Mouse (Mus musculus): Measurements from ENCODE around the gene Ets1. TPM values are rescaled to one million over a fixed set of nuclear protein-coding genes. Genes with fewer than 3 reads are reported as not detected.
A peak's percentile ranks its signal among the peaks of the same experiment; 100 is the strongest.

The Ets1 gene
- total RNA-seq, 2 experiments from 2014 or later = 9.9 to 11.0 TPM

DNA sequence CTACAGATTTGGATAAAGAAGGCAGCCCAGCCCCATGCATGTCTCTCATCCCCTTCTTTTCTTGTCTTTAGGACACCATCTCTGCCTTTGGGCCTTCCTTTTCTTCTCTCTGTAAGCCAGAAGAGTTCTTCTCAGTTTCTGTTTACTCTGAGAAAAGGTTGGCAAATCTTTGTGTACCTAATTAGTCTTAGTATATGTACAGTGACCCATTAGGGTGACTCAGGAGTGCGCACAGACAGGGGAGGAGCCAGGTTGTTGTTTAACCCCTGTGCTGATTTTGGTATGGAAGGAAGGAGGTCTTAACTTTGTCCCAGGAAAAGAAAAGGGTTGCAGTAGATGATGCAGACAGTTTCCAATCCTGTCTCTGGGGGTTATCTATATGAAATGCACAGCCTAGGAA lies 86.2 kb downstream of the Ets1 start:
- ATAC-seq (replicated peaks; ENCODE audit: low FRiP score, low TSS enrichment, poor library complexity, severe bottlenecking) = no peak

DNA sequence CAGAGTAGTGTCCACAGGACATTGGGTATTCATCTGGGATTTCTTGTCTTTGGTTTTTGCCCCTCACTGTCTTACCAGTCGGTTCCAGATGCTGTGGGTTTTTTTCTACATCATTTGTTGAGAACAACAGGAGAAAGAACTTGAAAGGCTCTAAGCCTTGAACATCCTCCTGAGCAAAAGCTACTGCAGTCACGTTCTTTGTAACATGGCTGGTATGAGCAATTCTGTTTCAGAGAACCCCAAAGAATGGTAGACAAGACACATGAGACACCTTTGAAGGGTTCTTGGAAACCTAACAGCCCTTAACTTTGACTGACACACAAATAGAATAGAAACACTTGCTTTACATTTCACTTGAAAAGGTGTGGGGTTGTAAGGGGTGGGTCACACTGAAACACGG lies 86.9 kb downstream of the Ets1 start:
- no peak for ATAC-seq (replicated peaks; ENCODE audit: low FRiP score, low TSS enrichment, poor library complexity, severe bottlenecking)

DNA sequence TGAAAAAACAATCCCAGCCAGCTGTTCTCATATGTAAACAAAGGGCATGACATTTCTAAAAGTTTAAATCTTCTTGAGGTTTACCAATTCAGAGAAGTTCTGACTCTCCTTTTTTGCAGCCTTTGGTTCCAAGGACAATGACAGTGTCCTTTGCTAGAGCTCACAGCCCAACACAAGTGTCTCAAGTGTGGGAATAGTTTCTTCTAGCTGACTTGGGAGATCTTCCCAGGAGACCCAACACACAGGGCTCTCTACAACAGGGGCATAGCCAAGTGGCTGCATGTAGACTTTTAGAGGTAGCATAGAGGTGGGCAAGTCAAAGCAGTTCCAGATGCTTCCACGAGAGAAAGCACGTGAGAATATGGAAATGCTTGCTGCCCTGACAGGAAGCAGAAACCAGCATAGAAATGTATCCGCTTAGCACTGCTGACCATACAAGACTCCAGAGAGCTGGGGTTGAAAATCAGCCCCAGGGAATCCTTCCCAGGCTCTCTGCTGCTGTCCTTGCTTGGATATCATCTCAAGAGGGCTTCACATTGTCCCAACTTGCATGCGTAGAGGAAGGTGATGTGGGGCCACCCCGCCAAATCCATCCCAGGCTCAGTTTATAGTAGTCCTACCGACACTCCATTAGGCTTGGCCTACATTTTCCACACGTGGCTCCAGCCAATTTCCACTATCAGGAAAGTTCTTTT lies 88.3 kb downstream of the Ets1 start:
- ATAC-seq (replicated peaks; ENCODE audit: low FRiP score, low TSS enrichment, poor library complexity, severe bottlenecking) = no peak

DNA sequence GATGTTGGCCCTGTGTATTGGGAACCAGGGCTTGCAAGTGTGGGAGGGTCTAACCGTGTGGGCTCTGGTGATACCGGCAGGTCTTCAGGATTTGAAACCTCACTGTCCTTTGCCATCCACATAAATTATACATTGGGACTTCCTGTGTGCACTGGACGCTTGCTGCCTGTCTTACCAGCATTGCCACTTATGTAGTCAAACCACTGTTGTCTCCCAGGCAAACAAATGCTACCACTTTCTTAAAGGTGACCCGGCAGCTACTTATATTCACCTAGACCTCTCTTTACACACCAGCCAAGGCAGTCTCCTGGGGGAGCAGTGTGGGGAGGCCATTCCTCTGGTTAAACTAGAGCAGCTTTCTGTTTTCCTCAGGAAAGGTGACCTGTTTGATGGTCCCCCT lies 89.9 kb downstream of the Ets1 start:
- no peak for ATAC-seq (replicated peaks; ENCODE audit: low FRiP score, low TSS enrichment, poor library complexity, severe bottlenecking)

DNA sequence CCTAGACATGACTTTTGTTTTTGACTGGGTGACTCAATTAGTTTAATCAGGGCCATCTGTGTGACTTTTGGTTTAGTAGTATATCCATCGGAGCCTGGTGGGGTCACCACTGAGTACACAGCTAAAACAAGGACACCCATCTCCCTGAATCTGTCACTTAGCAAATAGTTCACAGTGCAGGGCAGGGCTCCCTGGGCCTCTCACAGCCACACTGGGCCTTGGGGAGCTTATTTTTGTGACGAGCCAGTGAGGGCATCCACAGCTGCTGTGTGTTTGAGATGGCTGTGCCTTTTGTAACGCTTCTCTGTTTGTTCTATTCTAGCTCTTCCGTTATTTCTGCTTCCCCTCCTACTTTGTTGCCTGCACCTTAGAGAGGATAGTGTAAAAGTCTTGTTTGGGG lies 90.6 kb downstream of the Ets1 start:
- ATAC-seq (replicated peaks; ENCODE audit: low FRiP score, low TSS enrichment, poor library complexity, severe bottlenecking) = no peak

DNA sequence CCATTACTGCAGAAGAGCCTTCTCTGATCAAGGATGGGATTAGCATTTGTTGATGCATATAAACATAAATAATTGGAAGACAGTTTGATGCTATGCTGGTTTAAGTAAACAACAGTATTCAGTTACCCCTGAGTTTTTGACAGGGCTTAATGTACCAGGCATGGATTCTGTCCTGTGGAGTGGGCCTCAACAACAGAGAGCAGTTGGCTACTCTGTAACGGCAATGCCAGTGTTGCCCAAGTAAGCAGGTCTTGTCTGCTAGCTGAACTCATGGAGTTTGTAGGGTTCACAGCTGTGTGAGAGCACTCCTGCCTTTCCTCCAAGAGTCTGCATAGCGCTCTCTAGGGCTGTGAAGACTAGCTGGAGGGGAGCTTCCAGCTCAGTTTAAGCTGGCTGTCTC lies 91.0 kb downstream of the Ets1 start:
- ATAC-seq (replicated peaks; ENCODE audit: low FRiP score, low TSS enrichment, poor library complexity, severe bottlenecking) = no peak

DNA sequence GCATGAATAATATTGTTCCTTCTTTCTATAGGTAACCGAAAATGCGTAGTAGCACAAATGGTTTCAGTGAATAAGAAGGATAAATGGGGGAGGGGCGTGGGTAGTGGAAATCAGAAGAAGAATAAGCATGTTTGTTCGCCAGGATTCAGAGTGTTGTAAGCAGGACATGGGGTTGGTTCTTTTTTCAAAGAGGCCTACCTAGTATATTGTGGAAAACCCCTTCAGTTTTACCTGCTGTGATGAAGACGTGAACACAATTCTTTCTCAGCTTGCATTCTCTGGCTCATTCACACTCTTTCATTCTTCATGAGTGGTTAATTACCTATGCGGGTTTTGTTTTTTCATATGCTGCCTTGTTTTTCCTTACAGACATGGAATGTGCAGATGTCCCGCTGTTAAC lies 92.3 kb downstream of the Ets1 start:
- ATAC-seq (replicated peaks; ENCODE audit: low FRiP score, low TSS enrichment, poor library complexity, severe bottlenecking) = no peak

DNA sequence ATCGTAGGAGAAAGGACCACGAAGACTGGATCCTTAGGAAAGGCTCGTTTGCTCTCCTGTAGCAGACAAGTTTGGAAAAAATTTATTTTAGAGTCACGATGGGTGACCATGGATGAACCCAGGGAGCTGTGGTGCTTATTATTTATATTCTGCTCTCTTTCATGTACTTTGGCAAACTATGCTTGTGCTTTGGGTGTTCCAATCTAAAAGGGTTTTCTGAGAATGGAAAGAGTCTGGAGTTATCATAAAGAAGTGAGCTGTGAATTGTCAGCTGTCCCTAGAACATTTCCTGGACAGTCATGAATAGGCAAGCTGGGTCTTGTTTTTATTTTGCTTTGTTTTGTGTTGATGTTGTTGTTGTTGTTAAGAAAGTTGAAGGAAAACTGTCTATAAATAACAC lies 92.8 kb downstream of the Ets1 start:
- ATAC-seq (replicated peaks; ENCODE audit: low FRiP score, low TSS enrichment, poor library complexity, severe bottlenecking) = no peak

DNA sequence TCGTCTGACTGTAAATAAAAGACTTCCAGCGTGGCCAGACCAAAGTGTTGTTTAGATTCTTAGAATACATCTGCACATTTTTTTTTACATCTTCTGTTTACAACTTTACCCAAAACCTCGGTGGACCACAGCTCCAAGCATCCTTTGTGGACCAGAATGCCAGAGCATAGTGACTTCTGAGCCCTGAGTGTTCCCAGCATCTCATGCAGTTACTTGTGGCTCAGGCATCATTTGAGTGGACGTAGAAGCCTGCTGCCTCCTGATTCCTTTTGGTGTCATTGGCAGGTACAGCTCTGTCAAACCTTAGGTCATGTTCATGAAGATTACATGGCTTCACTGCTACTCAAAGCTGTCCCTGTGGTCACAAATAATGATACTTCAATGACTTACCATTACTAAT lies 93.2 kb downstream of the Ets1 start:
- ATAC-seq (replicated peaks; ENCODE audit: low FRiP score, low TSS enrichment, poor library complexity, severe bottlenecking) = no peak

DNA sequence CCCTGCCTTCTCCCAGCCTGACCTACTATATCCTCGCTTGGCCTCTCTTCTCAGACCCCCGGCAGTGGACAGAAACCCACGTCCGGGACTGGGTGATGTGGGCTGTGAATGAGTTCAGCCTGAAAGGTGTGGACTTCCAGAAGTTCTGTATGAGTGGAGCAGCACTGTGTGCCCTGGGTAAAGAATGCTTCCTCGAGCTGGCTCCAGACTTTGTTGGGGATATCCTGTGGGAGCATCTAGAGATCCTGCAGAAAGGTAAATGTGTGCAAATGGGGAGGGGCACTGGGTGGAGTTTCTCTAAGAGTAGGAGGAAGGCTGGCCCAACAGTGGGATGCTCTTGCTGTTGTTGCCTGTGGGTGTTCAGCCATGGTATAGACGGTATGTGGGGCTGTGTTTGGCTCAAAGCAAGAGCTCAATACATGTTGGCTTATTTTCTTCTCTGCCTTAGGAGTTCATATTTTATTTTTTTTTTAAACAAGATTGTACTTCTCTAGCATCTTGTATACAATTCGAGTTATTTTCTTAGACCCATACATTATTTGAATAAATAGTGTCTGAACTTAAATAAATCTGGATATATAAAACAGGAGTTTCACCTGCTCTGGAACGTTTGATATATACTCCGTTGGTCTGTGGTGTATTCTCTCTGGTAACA lies 94.1 kb downstream of the Ets1 start:
- ATAC-seq (replicated peaks; ENCODE audit: low FRiP score, low TSS enrichment, poor library complexity, severe bottlenecking) = no peak

DNA sequence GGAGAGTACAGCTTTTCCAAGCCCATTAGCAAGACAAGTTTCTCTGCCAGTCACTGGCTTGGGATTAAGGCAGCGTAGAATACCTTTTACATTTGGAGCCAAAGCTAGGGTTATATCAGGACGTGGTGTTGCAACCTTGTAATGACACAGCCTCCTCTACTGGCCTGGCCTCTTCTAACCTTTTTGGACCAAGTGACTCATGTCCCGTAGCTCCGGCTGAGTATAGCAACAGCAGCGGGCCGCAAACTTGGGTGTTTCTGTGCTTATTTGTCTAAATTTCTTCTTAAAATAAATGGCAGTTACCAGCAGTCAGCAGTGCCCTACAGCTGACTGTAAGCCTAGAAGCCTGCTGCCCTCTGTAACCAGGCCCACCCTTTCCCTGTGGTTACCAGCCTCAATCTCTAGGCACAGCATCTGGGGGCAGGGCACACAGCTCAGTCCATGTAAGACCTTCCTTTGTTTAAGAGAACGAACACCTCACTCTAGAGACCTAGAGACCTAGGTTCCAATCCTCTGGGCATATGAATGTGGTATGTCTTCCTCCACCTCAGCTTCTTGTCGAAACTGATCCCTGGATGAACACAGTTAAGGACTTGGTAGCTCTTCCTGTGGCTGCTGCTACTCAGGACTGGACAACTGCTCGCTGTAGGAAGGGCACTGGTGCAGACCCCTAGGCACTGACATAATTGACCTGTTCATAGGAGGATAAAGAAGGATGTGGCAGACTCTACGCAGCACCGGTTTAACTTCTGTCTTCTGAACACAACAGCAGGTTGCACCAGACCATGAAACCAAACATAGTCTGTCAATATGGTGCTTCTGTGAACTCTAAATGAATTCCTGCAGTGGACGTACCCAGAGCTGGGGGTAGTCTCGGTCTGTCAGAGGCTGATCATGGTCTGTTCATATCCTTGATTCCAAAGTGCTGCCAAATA lies 94.9 kb downstream of the Ets1 start:
- no peak for ATAC-seq (replicated peaks; ENCODE audit: low FRiP score, low TSS enrichment, poor library complexity, severe bottlenecking)

DNA sequence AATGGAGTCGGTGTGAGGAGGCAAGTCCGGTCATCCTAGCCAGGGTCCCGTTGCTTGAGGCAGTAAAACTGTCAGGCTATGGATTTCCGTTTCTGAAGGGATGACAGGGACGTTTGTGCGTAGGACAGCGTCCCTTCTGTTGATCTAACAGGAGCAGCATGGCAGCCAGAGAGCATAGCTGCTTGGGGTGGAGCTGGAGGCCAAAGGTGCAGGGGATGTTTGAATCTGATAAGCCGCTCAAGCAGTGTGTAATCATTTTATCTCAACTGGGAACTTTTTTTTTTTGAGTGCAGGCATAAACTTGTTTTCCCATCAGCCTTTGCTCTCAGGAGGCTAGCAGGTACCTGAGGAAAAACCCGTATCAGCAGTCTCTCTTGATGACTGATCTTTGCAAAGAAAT lies 95.8 kb downstream of the Ets1 start:
- ATAC-seq (replicated peaks; ENCODE audit: low FRiP score, low TSS enrichment, poor library complexity, severe bottlenecking) = 0 out of 2 replicates have a peak, but pooled peaks have one; percentile 50

DNA sequence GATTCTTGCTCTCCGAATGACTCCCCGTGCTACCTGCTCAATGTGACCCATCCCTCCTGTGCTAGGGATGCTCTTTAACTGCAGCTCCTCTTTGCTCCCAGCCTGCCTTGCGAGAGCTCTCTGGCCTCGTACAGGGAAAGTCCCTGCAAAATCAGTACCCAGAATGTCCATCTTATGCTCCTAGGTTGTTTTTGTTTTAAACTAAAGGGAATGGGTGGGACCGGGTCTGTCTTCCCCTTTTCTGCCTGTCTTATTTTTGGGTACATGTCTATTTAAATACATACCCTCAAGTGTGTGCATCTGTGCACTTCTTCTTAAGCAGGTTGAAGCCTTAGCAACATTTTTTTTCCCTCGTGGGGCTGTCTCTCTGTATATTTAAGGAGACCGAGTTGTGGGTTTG lies 99.0 kb downstream of the Ets1 start:
- ATAC-seq (replicated peaks; ENCODE audit: low FRiP score, low TSS enrichment, poor library complexity, severe bottlenecking) = no peak

DNA sequence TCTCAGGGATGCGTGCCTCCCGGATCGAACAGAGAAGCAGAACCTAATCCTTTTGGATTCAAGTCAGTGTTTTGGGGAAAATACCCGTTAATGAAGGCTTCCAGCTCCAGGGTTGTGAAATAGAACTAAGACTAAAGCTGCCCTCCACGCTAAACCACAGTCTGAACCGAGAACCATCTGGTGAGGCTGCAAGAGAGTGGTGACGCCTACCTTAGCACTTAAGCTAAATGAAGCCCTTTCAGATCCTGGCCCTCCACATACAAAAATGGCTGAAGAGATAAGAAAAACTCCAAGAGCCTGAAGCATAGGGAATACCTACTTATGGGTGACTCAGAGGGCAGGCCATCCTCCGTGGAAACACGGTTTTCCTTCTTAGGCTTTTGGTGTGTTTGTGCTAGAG lies 100.0 kb downstream of the Ets1 start:
- no peak for ATAC-seq (replicated peaks; ENCODE audit: low FRiP score, low TSS enrichment, poor library complexity, severe bottlenecking)

DNA sequence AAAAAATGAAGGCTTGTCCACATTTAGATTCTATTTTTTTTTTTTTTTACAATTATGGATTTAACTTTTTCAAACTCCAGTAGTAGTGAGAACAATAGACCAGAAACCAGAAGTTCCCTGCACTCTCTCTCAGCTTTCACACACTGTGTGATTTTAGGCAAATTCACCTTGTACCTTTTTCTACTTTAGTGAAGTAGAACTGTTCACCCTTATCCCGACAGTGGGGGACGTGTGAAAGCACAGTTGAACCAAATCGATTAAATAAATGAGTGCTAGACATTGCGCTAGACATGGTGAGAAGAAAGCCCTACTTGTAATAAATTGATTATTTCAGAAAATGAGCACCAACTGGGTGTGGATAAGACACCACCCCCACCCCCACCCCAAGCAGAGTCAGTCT lies 104.0 kb downstream of the Ets1 start:
- no peak for ATAC-seq (replicated peaks; ENCODE audit: low FRiP score, low TSS enrichment, poor library complexity, severe bottlenecking)

DNA sequence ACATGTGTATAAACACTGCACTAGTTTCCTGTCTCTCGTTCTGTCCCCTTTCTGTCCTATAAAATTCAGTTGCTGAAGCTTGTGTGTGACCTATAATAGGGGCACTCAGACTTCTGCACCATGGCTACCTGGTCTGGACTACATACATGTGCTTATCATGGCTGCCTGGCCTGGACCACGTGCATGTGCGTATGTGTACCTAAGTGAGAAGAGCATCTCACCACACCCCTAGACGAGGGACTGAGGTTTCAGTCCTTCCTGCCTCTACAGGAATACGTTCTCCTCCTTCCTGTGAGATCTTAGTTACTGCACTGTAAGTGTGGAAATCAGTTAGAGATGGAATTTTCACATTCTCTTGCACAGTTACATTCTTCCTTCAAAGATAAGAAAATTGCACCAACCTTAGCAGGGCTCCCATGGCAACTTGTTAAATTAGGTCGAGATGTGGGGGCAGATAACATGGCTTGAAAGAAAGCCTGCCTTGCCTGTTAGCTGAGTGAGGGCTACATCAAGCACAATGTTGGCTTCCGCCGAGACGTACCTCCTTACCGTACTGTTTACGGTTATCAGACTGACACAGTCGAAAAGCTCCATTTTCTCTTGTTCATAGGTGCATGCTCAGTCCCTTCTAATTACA lies 104.8 kb downstream of the Ets1 start:
- ATAC-seq (replicated peaks; ENCODE audit: low FRiP score, low TSS enrichment, poor library complexity, severe bottlenecking) = 0 out of 2 replicates have a peak, but pooled peaks have one; percentile 22

DNA sequence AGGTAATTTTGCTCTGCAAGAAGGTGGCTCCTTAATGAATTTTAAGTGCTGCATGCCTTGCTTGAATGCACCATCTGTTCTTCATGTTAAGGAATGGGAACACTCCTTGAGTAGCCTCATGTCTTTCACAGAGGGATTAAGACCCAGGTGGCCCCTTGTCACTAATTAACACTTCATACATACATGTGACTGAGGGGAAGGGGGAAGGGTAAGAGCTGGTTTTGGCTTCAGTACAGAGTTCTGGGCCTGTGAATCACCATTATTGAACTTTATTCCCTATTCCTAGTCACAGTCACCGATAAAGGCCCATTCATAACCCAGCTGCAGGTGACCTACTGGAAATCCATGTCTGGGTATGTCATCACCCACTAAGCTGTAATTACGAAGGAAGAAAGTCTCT lies 105.7 kb downstream of the Ets1 start:
- no peak for ATAC-seq (replicated peaks; ENCODE audit: low FRiP score, low TSS enrichment, poor library complexity, severe bottlenecking)

DNA sequence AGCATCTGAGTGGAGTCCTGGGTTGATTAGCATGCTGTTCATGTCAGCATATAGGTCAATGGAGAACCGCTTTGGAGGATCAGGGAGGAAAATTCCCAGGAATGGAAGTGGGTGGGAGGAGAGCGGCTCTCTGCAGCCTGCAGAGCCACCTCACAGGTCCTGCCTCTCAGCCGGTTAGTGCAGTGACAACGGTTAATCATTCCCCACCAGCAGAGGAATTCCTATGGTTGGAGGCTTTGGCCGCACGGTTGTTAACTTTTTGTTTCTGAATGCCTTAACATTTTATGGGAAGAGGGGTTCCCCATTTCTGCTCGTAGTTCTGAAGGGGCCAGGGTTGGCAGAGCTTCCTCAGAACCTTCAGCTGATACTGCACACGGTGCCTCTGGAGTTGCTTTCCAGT lies 107.1 kb downstream of the Ets1 start:
- ATAC-seq (replicated peaks; ENCODE audit: low FRiP score, low TSS enrichment, poor library complexity, severe bottlenecking) = no peak

DNA sequence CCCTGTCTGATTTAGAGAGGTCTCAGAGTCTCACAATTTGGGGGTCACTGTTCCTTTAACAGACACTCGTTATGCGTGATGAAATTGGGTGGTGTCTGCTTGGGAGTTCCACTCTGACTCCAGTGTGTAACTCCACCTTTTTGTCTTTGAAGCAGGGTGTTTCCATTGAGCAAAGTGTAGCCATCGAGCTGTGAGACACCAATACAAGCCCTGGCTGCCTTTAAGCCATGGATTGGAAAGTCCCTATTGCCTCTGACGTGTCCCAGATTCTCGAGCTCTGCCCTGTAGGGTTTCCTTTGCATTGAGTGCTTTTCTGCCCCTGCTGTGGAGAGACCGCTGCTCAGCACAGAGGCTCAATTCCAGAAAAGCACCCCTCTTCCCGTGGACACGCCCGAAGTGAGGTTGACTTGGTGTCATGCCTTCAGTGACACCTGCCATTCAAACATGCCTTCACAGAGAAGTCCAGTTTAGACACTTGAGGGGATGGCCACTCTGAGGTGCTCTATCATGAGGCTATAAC lies 107.7 kb downstream of the Ets1 start:
- no peak for ATAC-seq (replicated peaks; ENCODE audit: low FRiP score, low TSS enrichment, poor library complexity, severe bottlenecking)

DNA sequence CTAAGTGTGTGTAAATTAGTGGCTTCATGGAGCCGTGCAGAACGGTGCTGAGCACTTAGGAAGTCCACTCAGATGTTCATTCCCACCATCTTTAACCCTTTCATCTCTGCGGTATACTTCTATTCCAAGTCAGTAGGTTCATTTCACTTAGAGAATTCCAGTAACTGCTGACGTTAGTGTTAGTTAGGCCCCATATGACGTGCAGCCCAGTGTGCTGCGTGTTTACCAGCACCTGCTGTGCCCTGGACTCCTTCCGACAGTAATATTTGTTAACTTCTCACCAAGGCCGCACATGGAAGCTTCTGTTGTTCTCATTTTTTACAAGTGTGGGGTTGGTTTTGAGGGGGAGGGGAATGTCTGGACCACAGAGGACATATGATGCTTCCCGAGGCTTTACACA lies 108.3 kb downstream of the Ets1 start:
- no peak for ATAC-seq (replicated peaks; ENCODE audit: low FRiP score, low TSS enrichment, poor library complexity, severe bottlenecking)

Measured in megakaryocyte-erythroid progenitor cell, adult 5-6 weeks (primary cell).